Mouse (Mus musculus) midbrain, embryonic 11.5 days (tissue): ENCODE results near the gene Slc25a33. TPM values are rescaled to one million over a fixed set of nuclear protein-coding genes. Genes with fewer than 3 reads are reported as not detected.

Experiments
- ATAC-seq: fragments of 200-750 bp; cut with Nextera tagmentation; 2 replicates; pipeline ENCODE4 v1.8.0; 2017; ENCODE audit warnings: moderate TSS enrichment, moderate library complexity; ENCODE audit not compliant: low FRiP score
- DNase-seq: peaks from one replicate; pipeline ENCODE4 v3.0.0; 2015; ENCODE audit warnings: low spot score; ENCODE audit errors: missing footprints
- H3K27ac ChIP-seq: fragments of 300-500 bp; sonication (generic); 2 replicates; pipeline ENCODE4 v1.5.1; 2014; ENCODE audit warnings: low read depth, low read length
- H3K27me3 ChIP-seq: fragments of 300-500 bp; sonication (generic); 2 replicates; pipeline ENCODE4 v1.6.1; 2014; ENCODE audit warnings: mild to moderate bottlenecking, low read length, moderate library complexity, mixed read lengths; ENCODE audit not compliant: control insufficient read depth, insufficient read depth
- H3K36me3 ChIP-seq: fragments of 300-500 bp; sonication (generic); 2 replicates; pipeline ENCODE4 v1.6.1; 2014; ENCODE audit warnings: mild to moderate bottlenecking, low read length, moderate library complexity, mixed read lengths; ENCODE audit not compliant: control insufficient read depth, insufficient read depth
- H3K4me1 ChIP-seq: fragments of 300-500 bp; sonication (generic); 2 replicates; pipeline ENCODE4 v1.6.1; 2014; ENCODE audit warnings: low read length; ENCODE audit not compliant: control insufficient read depth, insufficient read depth
- H3K4me2 ChIP-seq: fragments of 300-500 bp; sonication (generic); 2 replicates; pipeline ENCODE4 v1.6.1; 2014; ENCODE audit warnings: mild to moderate bottlenecking, moderate library complexity
- H3K4me3 ChIP-seq: fragments of 300-500 bp; sonication (generic); 2 replicates; pipeline ENCODE4 v1.5.1; 2014; ENCODE audit warnings: low read depth, low read length
- H3K9ac ChIP-seq: fragments of 300-500 bp; sonication (generic); 2 replicates; pipeline ENCODE4 v1.6.1; 2014; ENCODE audit warnings: low read length
- H3K9me3 ChIP-seq: fragments of 300-500 bp; sonication (generic); 2 replicates; pipeline ENCODE4 v1.6.1; 2016; ENCODE audit warnings: low read length; ENCODE audit not compliant: control insufficient read depth
- WGBS: fragments of 180-500 bp; shearing (Covaris S2); extraction: QIAGEN DNeasy Blood & Tissue Kit; methylation state at CpG from one replicate; pipeline ENCODE4 v1.1.7; 2014; 5-methylcytosine and 5-hydroxymethylcytosine counted together
- polyA plus RNA-seq: library from polyadenylated mRNA; unstranded; fragments of >200 nt; fragmentation: Nextera tagmentation; extraction: Ambion mirVana; gene quantifications from 2 replicates; pipeline ENCODE4 v1.2.1, GENCODE M21; 2014

The Slc25a33 gene
- polyA plus RNA-seq, 1 experiment from 2014 or later, result 21.4 TPM

DNA sequence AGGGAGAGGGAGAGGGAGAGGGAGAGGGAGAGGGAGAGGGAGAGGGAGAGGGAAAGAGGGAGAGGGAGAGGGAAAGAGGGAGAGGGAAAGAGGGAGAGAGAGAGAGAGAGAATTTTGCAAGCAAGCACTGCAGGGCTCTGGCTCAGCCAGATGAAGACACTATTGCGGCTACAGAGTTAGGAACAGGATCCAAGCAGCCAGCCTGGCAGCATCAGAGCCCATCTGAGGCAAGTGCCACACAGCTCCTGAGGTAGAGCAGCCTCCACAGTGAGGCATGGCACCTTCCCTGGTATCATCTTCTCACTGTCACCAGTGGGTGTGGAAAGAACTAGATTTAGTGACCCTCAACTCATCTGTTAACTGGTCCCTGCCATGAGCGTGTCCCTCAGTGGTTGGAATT lies 24.0 kb upstream of the Slc25a33 start:
- Histone ChIP-seq H3K4me3 (no peak overlapping the region), H3K27ac (no peak overlapping the region), H3K9ac (no peak overlapping the region), H3K4me1 (peaks cover 11% of the 10 kb centered on the region), H3K4me2 (no peak overlapping the region), H3K36me3 (no peaks in the 10 kb centered on the region), H3K9me3 (no peaks in the 10 kb centered on the region), H3K27me3 (peaks cover 8% of the 10 kb centered on the region; the same call in 1 of the 2 replicates)
- 52% methylated on average over 2 of the region's 2 CpGs for WGBS
- ATAC-seq (peak; percentile 23; the same call in 1 of the 2 replicates), DNase-seq (no peak)

DNA sequence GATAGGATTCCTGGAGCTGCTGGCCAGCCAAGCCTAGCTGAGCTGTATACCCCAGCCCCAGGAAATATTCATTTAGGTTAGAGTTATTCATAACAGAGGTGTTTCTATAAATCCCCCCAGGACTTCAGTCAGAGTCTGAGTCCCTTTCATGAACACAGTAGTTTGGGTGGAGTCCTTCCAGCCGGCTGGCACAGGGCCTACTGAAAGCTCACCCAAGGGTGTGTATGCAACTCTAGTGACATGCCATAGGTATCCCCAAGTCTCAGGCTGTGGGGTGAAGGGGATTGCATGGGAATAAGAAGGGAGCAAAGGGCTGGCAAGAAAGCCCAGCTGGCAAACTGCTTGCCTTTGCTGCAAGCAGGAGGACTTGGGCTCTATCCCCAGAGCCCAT lies 23.1 kb upstream of the Slc25a33 start:
- H3K4me1 ChIP-seq, result peaks cover 11% of the 10 kb centered on the region
- no peaks in the 10 kb centered on the region for H3K36me3 ChIP-seq
- H3K27me3 ChIP-seq, result peaks cover 6% of the 10 kb centered on the region; the same call in 1 of the 2 replicates
- DNase-seq (no peak), ATAC-seq (no peak)
- no peak overlapping the region for H3K27ac ChIP-seq
- H3K9me3 ChIP-seq, result no peaks in the 10 kb centered on the region
- WGBS, result 81% methylated on average over 1 of the region's 1 CpGs
- H3K4me3 ChIP-seq, result no peak overlapping the region
- no peak overlapping the region for H3K4me2 ChIP-seq
- no peak overlapping the region for H3K9ac ChIP-seq

DNA sequence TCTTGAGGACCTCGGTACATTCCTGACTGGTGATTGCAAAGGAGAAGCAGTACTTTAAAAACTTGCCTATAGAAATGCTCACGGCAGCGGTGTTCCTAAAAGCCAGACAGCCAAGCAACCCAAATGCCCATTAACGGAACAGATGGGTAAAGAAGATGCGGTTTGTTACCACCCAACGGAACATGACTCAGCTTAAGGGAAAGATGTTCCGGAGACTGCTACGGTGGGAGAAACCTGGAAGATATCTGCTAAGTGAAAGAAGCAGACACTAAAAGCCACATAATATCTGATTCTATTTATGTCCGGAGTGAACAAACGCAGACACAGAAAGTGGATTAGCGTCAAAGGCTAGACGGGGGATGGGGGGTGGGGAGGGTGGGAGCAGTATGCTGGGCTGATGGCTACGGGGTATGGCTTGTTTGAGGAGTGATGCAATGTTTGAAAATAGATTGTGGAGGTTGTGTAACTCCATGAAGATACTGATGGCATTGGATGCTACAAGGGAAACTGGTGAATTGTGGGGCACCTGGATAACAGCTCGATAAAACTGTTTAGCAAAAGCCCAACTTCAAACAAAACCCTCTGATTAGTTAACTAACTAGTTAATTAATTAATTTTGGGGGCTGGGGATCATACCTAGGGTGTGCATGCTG lies 22.6 kb upstream of the Slc25a33 start:
- Histone ChIP-seq H3K27ac (no peak overlapping the region), H3K9ac (no peak overlapping the region), H3K4me1 (peaks cover 9% of the 10 kb centered on the region), H3K9me3 (no peaks in the 10 kb centered on the region), H3K27me3 (peaks cover 6% of the 10 kb centered on the region; the same call in 1 of the 2 replicates), H3K4me2 (no peak overlapping the region), H3K36me3 (no peaks in the 10 kb centered on the region), H3K4me3 (no peak overlapping the region)
- DNase-seq (no peak), ATAC-seq (no peak)
- 70% methylated on average over 14 of the region's 14 CpGs for WGBS

DNA sequence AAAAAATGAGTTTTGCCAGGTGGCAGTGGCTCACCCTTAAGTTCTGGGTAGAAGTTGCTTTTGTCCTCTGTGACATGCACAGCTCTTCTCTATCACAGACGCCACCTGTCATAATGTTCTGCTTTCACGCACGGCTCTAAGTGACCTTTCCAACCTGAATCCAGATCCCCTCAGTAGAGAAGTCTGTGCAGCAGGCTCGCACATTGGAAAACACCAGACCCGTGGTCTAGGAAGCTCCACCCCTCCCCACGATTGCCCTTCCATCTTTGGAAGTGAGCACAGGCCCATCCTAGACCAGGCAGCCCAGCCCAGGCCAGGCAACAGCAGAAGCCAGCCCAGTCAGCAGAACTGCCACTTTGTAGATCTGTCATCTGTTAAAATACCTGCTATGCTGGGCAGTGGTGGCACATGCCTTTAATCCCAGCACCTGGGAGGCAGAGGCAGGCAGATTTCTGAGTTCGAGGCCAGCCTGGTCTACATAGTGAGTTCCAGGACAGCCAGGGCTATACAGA lies 20.9 kb upstream of the Slc25a33 start:
- H3K4me2 ChIP-seq, result no peak overlapping the region

DNA sequence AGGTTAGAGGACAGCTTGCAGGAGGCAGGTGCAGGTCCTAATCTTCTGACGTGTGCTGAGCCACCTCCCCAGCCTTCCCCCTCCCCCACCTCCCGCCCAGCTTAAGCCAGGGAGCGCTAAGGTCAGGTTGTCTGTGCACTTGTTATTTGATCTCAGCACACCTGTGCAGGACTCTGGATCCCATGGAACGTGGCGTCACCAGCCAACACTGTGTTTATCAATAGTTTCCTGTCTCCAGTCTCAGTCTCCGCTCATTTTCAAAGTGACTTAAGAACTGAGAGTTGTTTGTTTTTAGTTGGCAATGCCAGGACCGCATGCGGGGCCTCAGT lies 19.9 kb upstream of the Slc25a33 start:
- H3K27me3 ChIP-seq, result no peaks in the 10 kb centered on the region; the same call in 1 of the 2 replicates
- no peak for DNase-seq
- no peaks in the 10 kb centered on the region for H3K9me3 ChIP-seq
- WGBS, result 58% methylated on average over 8 of the region's 8 CpGs
- no peak overlapping the region for H3K9ac ChIP-seq
- H3K4me2 ChIP-seq, result no peak overlapping the region
- no peak overlapping the region for H3K27ac ChIP-seq
- H3K4me1 ChIP-seq, result peaks cover 9% of the 10 kb centered on the region; the same call in 1 of the 2 replicates
- H3K4me3 ChIP-seq, result no peak overlapping the region
- no peaks in the 10 kb centered on the region for H3K36me3 ChIP-seq
- ATAC-seq, result no peak

More for the DNA sequence above, 20.9 kb upstream of the Slc25a33 start:
- H3K36me3 ChIP-seq, result no peaks in the 10 kb centered on the region
- no peak for ATAC-seq
- no peak overlapping the region for H3K4me3 ChIP-seq
- DNase-seq, result peak; percentile 45
- H3K9me3 ChIP-seq, result no peaks in the 10 kb centered on the region
- no peaks in the 10 kb centered on the region; the same call in 1 of the 2 replicates for H3K27me3 ChIP-seq
- H3K27ac ChIP-seq, result no peak overlapping the region
- H3K9ac ChIP-seq, result no peak overlapping the region
- H3K4me1 ChIP-seq, result peaks cover 8% of the 10 kb centered on the region; the same call in 1 of the 2 replicates
- WGBS, result 89% methylated on average over 7 of the region's 7 CpGs

DNA sequence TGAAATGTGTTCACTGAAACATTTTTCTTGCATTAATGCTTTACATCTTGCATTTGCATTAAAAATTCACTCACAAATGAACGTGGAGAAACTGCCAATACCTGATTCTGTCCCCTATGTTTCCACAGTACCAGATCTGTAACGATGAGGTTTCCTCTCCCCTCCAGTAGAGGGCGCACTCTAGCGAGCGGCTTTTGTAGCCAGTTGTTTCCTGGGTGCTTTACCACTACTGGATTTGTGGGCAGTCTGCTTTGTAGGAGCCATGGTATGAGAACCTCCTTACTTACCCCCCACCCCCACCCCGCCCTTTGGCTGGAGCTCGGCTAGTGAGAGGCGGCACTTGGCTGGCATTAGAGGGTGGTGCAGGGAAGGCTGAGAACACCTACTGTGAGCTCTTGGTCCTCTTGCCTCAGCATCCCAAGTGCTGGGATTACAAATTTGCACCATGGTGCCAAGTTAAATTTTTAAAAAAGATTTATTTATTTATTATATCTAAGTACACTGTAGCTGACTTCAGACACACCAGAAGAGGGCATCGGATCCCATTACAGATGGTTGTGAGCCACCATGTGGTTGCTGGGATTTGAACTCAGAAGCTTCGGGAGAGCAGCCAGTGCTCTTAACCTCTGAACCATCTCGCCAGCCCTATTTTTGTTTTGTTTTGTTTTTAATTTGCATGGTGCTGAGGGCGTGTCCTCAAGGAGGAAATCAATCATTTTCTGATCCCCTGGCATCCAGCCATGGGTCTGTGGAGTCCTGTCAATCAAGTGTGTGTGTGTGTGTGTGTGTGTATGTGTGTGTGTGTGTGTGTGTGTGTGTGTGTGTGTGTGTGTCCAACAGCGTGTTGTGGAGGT lies 19.3 kb upstream of the Slc25a33 start:
- H3K27ac ChIP-seq, result no peak overlapping the region
- H3K27me3 ChIP-seq, result no peaks in the 10 kb centered on the region; the same call in 1 of the 2 replicates
- WGBS, result 48% methylated on average over 13 of the region's 13 CpGs
- no peaks in the 10 kb centered on the region for H3K36me3 ChIP-seq
- no peak overlapping the region for H3K4me2 ChIP-seq
- H3K4me1 ChIP-seq, result peaks cover 4% of the 10 kb centered on the region; the same call in 1 of the 2 replicates
- ATAC-seq, result no peak
- no peak for DNase-seq
- H3K4me3 ChIP-seq, result no peak overlapping the region
- no peaks in the 10 kb centered on the region for H3K9me3 ChIP-seq
- H3K9ac ChIP-seq, result no peak overlapping the region

DNA sequence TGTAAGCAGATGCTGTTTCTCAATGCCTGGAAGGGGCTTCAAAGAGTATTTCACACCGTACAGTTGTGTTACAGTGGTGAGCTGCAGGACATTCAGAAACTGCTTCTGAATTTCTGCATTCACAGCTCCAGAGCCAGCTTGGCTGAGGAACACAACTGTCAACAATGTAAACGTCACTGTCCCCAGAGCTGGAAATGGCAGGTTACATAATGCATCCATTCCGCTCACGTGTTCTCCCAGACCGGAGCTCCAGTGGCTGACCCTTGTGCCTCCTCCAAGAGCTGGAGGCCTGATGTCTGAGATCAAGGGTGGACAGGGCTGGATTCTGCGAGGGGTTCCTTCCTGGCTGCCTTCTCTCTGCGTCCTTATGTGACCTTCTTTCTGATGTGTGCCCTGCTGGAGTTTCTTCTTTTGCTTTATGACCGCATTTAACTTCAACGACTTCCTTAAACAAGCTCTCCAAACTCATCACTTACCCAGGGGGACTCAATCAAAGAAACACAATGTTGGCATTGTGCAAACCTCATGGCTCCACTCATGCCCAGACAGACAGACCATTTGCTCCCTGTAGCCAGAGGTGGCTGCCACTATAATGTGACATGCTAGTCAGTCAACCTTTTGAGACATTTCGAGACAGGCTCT lies 18.2 kb upstream of the Slc25a33 start:
- WGBS, result 77% methylated on average over 10 of the region's 10 CpGs
- H3K36me3 ChIP-seq, result no peaks in the 10 kb centered on the region
- DNase-seq, result no peak
- no peaks in the 10 kb centered on the region for H3K27me3 ChIP-seq
- H3K4me1 ChIP-seq, result 0 out of 2 replicates have a peak, but pooled peaks cover 2% of the 10 kb centered on the region
- no peak overlapping the region for H3K4me2 ChIP-seq
- no peak for ATAC-seq
- H3K4me3 ChIP-seq, result no peak overlapping the region
- no peaks in the 10 kb centered on the region for H3K9me3 ChIP-seq
- no peak overlapping the region for H3K27ac ChIP-seq
- no peak overlapping the region for H3K9ac ChIP-seq

DNA sequence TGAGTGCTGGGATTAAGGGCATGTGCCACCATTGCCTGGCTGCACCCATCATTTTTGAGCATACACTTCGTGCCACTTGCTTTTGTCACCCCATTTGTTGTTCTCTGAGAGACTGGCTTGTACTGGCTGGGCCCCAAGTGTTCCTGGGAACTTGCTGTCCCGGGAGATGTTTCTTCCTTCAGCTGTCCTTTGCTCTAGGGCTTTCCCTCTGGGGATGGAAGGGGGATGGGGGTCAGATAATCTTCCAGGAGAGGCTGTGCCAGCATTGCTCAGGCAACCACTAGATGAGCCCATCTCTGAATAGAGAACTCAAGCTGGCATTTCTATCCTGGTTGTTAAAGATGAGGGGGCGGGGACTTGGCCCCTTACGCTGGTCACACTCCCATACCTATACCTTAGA lies 17.4 kb upstream of the Slc25a33 start:
- Histone ChIP-seq H3K4me3 (no peak overlapping the region), H3K27me3 (no peaks in the 10 kb centered on the region), H3K9me3 (no peaks in the 10 kb centered on the region), H3K27ac (no peak overlapping the region), H3K4me2 (no peak overlapping the region), H3K4me1 (0 out of 2 replicates have a peak, but pooled peaks cover 2% of the 10 kb centered on the region), H3K9ac (no peak overlapping the region), H3K36me3 (no peaks in the 10 kb centered on the region)
- no peak for DNase-seq
- WGBS, result 75% methylated on average over 4 of the region's 4 CpGs
- ATAC-seq, result no peak
